Mouse (Mus musculus) testis, postnatal 10 days (tissue): ENCODE data around the gene B4galt3.
A peak's percentile ranks its signal among the peaks of the same experiment; 100 is the strongest.
"Not testable (repeated sequence)": the region's sequence is repeated elsewhere in the genome, so short reads cannot be mapped to it uniquely, and the experiment has no call there.

ENCODE experiments used
- DNase-seq: peaks from one replicate; pipeline ENCODE4 v3.0.0; 2021; ENCODE audit warnings: low spot score

The B4galt3 gene

GRCm38 (mm10) chr1:171284491-171284890, 14.4 kb downstream of the B4galt3 start:
- no peak for DNase-seq

GRCm38 (mm10) chr1:171285096-171285892, 15.2 kb downstream of the B4galt3 start:
- DNase-seq, result no peak

DNA sequence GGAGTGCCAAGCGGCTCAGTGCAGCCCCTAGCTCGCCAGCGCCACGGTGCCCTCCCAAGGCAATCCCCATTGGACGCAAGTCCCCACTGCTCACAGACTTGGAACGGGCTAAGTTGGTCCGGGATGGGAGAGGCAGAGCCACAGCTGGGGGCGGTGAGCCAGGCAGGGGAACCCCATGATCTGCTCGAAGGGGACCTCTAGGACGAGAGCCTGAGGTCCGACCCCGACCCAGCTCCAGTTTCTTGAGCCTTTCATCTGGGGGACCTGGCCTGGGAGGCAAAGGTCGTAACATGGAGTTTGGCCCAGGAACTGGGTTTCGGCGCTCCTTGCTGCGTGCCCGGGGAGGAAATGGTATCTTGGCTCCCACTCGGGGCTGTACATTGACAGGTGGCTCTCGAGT, 16.4 kb downstream of the B4galt3 start:
- peak; percentile 51 for DNase-seq

DNA sequence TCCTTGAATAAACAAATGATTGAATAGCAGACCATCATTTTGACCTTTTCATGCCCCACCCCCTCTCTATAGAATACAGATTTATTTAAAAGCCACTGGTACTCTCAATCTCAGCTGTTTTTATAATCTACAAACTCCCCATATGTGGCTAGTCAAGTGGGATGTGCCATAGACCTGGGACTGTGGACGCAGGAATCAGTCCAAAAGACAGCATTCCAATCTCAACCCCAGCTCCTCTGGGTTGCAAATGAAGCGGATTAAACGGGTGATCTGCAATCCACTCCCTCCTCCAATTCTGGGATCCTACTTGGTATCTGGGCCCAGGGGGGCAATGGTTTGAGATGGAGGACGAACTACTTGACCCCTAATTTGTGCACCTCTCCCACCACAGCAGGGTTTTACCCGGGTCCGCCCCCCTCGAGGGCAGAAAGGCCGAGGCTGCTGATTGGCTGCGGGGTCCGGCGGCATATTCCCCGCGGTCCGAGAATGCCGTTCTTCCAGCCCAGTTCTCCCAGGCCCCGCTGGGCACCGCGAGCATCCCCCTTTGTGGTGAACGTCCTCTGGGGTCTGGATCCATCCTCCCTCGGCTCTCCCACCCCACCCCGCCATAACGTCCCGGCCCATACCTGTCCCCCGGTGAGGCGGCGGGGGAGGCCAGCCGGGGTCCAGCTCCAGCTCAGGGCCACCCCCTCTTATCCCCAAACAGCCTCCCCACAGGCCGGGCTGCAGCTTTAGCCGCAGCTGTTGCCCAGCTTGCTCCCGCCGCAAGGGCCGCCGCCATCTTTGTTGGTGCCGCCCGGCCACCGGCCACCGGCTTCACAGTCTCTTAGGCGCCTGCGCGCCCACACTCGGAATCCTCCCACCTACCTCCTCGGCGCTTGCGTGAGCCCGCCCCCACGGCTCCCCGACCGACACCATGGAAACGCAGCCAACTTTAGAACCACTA, 17.3 kb downstream of the B4galt3 start, which contains the start of gene Usp21:
TSS of gene Usp21 (minus strand) at position 856 of the 946 bp plus-strand sequence.
- DNase-seq, result peak; percentile 95

DNA sequence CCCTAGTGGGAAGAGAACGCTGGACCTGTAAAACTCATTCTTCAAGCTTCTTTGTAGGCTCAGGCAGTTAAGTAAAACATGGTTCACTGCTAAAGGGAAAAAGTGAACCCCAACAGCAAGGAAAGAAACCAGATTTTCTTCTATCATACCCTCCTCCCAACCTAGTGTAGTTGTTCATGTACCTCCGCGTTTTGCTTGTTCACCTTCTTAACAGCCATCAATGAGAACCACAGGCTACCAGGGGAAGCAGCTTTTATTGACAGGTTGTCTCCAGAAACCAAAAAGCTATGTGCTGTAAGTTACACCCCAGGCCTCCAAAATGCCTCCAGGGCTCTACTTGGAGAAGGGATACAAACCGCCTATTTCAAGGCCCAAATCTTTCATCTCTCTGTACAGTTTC, 18.2 kb downstream of the B4galt3 start:
- DNase-seq, result no peak

GRCm38 (mm10) chr1:171293351-171293750, 23.2 kb downstream of the B4galt3 start:
- no peak for DNase-seq

DNA sequence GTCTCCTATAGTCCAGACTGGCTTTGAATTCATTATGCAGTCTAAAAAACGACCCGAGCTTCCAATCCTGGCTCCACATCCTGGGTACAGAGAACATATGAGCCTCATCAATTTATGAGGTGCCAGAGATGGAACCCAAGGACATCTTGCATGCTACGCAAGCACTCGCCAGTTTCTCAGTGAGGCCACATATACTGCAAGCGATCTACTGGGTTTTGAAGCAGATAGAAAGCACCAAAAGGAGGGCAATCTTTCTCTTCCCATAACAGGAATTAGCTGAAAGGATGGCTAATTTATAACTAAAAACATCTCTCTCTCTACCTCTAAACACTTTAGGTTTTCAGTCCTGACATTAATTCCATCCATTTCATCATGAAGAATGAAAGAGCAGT, 23.8 kb downstream of the B4galt3 start:
- DNase-seq, result peak; percentile 34

DNA sequence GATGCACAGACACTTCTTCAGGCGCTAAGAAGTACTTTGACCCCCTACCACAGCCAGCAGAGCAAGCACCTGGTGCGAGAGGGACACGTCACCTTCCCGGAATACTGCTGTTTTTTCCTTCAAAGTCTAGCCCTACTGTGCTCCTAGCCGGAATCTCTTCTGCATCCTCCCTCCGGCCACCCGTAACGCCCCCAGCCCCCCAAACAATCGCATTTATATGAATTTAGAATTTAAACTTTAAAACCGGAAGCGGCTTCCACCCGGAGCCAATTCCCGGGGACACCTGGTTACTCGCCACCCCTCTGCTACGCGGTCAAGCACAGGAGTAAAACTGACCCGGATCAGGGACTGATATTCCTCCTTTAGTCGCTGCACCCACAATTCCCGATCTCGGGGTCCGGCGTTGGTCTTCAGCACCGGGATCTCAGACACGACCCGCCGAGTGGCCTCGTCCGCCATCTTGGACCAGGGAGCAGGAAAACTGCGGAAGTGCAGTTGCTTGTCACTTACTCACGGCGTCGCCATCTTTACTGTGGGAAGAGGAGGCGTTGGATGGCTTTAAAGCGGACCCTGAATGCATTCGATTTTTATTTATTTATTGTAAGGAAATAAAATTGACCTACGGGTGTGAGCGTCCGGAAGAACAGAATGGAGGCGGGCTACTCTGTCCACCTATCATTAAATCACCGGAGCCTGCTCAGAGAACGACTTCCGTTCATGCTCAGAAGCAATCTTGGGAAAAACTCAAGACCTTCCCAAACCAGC, 24.4 kb downstream of the B4galt3 start, which contains the start of gene Ufc1:
TSS of gene Ufc1 (minus strand) at position 727 of the 765 bp plus-strand sequence.
- peak; percentile 82 for DNase-seq

- no peak for DNase-seq
Measured at GRCm38 (mm10) chr1:171295063-171295402, 24.9 kb downstream of the B4galt3 start.

DNA sequence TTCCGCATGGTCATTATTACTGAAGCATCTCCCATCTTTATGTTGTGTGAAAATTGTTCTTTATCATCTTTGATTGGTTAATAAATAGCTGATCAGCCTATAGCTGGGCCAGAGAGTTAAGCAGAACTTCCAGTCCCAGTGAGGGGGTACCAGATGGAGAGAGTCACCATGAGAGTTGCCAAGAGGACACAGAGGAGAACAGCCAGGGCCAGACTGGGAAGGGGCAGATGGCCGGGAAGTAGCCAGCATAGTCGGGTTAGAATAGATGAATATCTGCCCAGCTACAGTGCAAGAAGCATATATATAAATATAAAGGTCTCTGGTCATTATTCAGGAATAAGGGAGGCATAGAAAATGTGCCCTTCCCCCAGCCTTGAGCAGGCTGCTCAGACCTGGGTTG, 28.1 kb downstream of the B4galt3 start:
- no peak for DNase-seq

- not testable (repeated sequence) for DNase-seq
Measured at GRCm38 (mm10) chr1:171306157-171306556, 36.0 kb downstream of the B4galt3 start.

DNA sequence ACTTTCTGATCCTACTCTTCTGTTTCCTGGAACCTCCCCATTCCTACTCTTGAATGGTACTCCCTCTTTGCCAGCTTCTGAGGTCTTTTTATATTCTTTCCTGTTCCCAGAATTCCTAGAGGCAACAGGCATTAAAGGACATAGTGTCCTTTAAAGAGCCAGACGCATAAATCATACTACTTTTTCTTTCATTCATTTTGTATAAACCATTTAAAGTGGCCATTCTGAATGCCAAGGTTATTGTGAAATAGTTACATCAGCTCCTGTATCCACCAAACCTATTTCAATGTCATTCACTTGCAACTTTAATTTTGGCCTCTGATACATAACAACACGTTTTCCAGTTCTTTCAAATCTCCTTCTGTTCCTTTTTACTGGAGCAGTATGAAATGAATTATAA, 39.2 kb downstream of the B4galt3 start:
- DNase-seq, result no peak

GRCm38 (mm10) chr1:171319748-171320147, 49.6 kb downstream of the B4galt3 start:
- no peak for DNase-seq

DNA sequence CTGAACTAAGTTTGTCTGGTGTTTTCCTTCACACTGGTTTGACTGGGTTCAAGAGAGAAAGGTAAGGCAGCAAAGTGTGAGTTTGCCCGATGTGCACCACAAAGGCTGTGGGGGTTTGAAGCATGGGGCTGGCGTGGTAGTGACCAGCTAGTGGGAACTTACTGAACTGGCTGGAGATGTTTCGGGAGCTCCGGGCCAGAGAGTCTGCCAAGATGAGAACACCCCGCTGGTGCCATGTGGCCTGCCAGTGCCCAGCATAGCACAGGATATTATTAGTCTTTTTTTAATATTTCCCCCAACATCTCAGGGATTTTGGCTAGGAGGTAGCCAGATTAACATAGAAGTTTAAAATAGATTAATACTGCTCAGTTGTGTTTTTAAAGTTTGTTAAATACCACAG, 50.0 kb downstream of the B4galt3 start:
- no peak for DNase-seq

DNA sequence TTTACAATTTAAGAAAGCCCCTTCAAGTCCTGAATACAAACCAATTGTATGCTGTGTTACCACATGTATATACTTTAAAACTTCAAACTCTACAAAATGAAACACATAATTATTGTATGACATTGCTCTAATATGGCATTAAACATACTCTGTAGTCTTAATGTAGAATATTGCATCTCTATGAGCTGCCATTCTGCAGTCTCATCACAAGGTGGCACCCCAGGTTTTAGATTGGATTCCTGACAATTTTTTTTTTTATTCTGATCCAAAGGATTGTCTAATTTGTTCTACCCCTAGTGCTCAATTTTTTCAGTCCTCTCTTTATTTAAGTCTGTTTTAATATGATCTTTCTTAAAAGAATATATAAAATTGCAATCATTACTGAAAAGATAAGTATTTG, 51.3 kb downstream of the B4galt3 start:
- no peak for DNase-seq

GRCm38 (mm10) chr1:171322012-171322411, 51.9 kb downstream of the B4galt3 start:
- no peak for DNase-seq

- no peak for DNase-seq
Measured at GRCm38 (mm10) chr1:171325571-171325970, 55.4 kb downstream of the B4galt3 start.
